Mouse (Mus musculus): ENCODE measurements around the gene Ap2a2.
A peak's percentile ranks its signal among the peaks of the same experiment; 100 is the strongest.
"Not testable (repeated sequence)": the region's sequence is repeated elsewhere in the genome, so short reads cannot be mapped to it uniquely, and the experiment has no call there.

Ap2a2 gene

DNA sequence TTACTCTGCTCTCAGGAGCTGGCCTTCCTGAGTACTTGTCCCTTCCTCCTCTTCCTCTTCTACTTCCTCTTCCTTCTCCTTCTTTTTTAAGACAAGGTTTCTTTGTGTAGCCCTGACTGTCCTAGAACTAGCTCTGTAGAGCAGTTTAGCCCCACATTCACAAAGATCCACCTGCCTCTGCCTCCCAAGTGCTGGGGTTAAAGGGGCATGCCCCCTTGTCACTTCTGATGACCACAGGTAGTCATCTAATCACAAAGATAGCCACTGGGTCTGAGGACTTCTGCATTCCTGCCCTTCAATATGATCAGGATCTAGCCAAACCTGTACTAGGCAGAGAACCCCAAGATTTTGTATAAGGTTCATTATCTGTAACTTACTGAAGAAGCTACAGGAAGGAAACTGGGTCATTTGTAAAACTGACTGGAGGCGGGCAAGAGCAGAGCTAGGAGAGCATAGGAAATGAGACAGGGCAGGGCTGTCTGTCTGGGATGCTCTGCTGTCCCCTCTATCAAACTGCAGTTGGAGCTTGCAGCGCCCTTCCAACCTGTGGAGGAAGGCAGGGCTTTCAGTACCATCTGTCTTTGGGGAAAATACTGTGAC lies 2.1 kb upstream of the Ap2a2 start:
- no peak for DNase-seq (ENCODE audit: low read depth)

DNA sequence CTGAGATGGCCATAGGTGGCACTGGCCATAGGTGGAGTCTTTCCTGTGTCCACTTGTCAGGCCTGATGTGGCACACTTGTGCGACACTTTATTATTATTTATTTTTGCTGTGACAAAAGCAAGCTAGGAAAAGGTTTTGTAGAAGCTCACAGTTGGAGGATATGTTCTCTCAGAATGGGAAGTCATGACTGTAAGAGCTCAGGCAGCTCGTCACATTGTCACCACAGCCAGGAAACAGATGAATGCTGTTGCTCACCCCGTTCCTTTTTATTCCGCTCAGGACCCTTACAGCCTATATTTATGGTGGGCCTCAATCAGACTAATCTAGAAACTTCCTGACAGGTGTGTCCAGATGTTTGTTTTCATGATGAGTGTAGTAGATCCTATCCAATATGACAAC lies 1.5 kb upstream of the Ap2a2 start:
- DNase-seq (ENCODE audit: low read depth) = no peak

DNA sequence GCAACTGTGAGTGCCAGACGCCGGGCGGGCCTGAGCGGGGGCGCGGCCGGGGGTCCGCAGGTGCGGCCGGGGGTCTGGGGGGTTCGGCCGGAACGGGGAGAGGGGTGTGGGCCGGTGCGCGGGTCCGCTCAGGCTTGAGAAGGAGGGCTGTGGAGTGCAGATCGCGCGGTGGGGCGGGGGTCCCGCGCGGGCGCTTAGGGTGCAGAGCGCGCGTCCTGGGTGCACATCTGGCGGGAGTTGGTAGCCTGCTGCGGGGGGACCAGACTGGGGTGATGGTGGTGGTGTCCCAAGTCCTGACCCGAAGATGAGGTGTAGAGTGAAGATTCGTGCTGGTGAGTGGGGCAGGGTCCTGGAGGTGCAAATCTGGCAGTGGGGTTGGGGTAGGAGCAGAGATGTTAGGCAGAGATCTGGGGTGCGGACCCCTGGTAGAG lies 463 bp downstream of the Ap2a2 start:
- DNase-seq (ENCODE audit: low read depth) = no peak

DNA sequence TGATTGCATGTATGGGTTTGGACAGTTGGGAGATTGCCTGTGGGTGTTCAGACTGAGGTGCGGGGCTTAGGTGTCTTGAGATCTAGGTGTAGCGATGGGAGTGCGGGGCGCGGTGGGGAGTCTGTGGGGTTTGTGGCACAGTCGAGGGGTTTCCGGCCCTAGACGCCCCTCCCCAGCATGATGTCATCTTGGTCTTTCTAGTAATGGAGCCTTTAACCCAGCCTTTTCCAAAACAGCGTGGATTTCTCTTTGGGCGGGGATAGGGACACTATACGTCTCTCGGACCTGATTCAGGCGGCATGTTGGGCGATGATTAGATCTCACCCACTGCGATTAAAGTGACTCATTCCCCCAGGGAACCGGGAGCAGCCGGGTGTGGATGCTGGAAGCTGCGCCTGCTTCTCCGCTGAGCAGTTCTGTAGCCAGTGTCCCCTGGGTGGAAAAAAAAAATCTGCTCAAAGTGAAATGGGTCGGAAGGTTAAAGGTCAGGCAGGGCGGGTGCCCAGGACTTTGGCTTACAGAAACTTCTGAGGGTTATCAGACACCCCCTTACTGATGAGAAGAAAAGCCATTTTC lies 967 bp downstream of the Ap2a2 start:
- DNase-seq (ENCODE audit: low read depth) = peak; percentile 77

DNA sequence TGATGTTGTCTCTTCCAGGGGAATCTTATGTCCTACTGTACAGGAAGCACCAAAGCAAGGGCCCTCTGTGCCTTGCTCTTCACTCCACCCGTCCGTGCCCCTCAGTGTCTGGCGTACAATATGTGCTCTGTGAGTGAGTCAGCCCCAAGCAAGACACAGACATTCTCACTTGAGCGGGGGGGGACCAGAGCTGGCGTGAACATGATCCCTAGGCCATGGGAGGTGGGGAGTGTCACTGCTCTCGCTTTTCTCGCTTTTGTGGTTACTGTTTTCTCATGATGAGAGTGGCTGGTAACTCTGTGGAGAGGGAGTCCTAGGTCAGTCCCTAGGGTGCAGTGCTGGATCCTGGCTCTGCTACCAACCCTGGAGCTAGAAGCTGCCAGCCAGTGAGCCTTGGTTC lies 2.6 kb downstream of the Ap2a2 start:
- DNase-seq (ENCODE audit: low read depth) = no peak

DNA sequence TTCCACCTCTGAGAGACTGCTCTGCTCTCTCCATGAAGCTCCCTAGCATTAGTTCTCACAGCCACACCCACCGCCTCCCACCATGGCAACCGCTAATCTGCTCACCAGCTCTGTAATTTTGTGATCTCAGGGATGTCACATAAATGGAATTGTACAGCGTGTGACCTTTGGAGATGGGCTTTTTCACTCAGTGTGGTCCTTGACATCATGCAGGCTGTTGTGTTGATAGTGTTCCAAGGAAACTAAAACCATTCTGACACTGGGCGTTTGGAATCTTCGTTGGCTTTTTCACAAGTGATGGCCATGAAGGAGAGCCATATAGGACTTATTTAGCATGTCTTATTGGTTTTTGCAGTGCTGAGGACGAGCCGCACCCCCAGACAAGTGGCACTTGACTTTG lies 4.6 kb downstream of the Ap2a2 start:
- DNase-seq (ENCODE audit: low read depth) = no peak

DNA sequence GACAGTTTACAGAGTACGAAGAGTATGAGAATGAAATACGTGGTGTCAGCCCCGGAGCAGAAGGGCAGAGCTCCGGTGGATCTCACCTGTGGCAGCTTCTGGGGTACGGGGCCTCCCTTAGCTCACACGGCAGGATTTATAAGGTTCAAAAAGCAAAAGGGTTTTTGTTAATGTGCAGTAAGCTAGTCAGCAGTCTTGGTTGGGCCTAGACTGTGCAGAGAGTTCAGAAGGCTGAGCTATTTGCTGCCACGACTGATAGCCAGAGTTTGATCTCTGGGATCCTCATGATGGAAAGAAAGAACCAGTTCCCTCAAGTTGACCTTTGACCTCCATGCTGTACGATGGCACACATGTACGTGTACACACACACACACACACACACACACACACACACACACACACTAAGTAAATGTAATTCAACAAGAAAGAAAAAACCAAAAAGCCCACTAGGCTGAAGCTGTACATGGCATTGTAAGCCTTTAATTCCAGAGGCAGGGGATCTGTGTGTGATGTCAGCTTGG lies 7.4 kb downstream of the Ap2a2 start:
- no peak for DNase-seq (ENCODE audit: low read depth)

DNA sequence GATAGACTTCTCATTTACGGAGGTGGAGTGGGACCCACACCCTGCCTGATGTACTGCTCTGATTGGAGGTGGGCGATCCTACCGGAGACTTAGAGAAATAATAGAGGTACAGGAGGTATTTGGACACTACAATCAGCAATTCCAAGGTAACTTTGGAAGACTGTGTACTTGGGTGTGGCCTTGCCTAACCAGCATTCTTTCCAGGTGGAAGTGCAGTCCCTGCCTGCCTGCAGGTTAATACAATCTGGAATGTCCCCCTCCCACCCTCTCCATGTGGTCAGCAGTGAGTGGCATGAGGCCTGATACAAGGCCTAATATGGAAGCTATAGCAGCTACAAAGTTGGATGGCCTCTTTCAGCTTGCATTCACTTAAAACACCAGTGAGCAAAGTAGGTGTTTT lies 7.9 kb downstream of the Ap2a2 start:
- no peak for DNase-seq (ENCODE audit: low read depth)

DNA sequence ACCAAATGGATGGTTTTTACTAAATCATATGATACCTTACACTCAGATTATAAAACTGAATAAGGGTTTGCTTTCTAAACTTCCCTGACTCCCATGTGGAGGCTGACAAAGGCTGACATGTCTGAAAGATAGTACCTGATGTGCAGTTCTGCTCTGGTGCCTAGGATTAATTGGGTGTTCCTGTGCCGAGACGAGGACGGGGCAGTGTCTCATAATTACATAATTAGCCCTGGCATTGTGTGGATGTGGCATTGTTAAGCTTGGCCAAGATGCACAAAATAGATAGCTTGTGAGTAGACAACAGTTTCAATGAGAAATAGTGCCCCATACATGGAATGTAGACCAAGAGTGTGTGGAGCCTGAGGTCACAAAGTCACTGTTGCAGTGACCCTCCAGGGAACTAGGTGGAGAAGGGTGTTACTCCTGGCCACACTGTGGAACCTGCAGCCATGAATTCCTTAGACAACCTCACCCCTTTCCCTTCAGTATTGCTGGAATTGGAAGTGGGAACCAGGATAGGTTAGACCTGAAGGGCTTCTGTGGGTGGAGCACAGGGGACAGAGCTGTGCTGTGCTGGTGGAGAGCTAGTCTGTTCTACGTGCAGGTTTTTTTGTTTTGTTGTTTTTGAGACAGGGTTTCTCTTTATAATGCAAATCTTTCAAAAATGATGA lies 8.8 kb downstream of the Ap2a2 start:
- no peak for DNase-seq (ENCODE audit: low read depth)

DNA sequence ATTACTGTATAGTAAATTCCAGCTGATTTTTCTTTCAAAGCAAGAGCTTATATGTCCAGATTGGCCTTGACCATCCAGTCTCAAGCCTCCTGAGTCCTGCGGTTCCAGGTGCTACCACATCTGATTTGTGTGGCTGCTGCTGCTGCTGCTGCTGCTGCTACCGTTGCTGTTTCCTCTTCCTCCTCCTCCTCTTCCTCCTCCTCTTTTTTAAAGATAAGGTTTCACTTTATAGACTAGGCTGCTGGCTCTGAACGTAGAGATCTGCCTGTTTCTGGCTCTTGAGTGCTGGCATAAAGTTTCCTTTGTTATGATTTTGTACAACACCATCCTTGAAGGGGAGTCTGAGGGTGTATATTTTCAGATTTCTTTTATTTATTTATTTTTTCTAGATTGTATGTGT lies 12.1 kb downstream of the Ap2a2 start:
- peak; percentile 39 for DNase-seq (ENCODE audit: low read depth)

DNA sequence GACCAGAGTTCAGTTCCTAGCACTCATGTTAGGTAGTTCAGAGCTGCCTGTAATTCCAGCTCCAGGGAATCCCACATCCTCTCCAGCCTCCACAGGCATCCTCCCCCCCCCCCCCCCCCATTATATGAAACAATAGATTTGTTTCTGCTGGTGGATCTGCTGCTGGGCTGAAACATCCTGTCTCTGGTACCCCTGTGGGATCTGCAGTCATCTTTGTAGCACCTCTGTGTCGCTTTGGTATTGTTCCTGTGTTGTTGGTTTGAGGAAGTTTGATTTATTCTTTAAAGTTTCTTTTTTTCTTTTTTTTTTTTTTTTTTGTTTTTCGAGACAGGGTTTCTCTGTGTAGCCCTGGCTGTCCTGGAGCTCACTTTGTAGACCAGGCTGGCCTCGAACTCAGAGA lies 13.5 kb downstream of the Ap2a2 start:
- peak; percentile 58 for DNase-seq (ENCODE audit: low read depth)

DNA sequence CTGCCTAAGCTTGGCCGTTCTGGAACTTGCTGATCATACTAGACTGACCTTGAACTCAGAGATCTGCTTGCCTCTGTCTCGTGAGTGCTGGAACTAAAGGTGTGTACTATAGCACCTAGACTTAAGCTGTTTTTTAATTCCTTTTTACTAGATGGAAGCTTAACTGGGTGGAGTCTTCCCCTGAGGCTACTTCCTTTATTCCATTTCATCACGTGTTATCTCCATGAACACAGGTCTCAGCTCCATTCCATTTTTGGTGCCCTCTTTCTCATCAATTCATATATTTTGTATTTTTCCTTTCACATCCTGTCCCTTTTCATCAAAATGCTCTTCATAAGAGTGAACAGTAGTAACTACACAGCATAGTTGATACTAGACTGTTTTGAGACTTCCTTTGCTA lies 15.8 kb downstream of the Ap2a2 start:
- DNase-seq (ENCODE audit: low read depth) = no peak

DNA sequence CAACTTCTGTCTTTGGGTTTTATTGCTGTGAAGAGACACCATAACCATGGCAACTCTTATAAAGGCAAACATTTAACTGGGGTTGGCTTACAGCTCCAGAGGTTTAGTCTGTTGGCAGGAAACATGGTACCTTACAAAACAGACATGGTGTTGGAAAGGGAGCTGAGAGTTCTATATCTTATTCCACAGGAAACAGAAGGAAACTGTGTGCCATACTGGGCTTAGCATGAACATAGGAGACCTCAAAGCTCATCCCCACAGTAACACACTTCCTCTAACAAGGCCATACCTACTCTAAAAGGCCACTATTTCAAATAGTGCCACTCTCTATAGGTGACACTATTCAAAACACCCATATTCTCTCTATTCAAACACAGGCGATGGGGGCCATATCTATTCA lies 16.5 kb downstream of the Ap2a2 start:
- DNase-seq (ENCODE audit: low read depth) = peak; percentile 39

DNA sequence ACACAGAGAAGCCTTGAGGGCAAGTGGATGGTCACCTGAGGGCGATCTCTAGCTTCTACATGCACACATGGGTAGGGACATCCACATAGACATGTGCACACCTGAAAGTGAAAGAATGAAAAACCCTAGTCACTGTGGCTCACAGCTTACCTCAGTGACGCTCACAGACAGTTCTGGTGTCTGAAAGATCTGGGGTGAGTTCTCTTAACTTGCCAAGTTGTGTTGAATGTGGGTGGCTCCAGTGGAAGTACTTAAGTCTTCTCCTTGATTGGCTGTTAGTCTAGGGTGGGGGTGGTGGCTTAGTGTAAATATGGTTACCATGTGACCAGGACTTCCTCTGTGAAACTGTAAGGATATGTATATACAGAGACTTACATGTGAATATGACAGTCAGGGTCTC lies 17.0 kb downstream of the Ap2a2 start:
- DNase-seq (ENCODE audit: low read depth) = peak; percentile 85

DNA sequence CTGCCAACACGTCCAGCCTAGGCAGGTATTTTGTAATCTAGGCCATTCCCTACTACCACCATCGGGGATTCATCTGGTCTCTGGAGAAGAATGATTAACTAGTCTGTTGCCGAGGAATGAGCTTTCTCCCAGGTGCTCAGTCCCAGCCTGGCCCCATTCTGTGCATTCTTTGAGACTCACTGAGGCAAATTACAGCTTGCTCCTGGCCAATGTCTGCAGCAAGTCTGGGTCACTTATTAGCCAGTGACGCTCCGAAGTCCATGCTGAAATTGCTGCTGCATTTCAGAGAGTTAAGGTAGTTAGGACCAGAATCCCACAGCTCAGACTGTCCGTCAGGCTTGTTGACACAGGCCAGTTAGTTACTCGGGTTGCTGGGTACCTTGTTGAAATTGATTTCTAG lies 19.4 kb downstream of the Ap2a2 start:
- DNase-seq (ENCODE audit: low read depth) = no peak

DNA sequence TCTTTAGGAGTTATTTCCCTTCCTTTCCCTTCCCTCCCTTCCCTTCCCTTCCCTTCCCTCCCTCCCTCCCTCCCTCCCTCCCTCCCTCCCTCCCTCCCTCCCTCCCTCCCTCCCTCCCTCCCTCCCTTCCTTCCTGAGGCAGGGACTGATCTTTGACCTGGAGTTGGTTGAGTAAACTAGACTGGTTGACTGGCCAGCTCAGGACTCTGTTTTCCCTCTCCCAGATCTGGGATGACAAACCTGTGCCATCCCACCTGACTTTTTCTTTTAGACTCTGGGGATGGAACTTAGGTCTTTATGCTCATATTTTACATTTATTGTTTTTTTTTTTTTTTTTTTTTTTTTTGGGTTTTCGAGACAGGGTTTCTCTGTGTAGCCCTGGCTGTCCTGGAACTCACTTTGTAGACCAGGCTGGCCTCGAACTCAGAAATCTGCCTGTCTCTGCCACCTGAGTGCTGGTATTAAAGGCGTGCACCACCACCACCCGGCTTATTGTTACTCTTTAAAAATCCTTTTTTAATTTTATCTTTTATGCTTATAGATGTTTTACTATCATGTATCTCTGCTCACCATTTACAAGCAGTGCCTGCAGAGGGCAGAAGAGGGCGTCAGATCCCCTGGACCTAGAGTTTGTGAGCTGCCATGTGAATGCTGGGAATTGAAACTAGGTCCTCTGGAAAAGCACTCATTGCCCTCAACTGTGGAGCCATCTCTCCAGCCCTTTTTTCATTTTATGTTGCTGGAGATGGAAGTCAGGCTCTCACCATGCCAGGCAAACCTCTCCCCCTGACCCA lies 22.3 kb downstream of the Ap2a2 start:
- no peak for DNase-seq (ENCODE audit: low read depth)

DNA sequence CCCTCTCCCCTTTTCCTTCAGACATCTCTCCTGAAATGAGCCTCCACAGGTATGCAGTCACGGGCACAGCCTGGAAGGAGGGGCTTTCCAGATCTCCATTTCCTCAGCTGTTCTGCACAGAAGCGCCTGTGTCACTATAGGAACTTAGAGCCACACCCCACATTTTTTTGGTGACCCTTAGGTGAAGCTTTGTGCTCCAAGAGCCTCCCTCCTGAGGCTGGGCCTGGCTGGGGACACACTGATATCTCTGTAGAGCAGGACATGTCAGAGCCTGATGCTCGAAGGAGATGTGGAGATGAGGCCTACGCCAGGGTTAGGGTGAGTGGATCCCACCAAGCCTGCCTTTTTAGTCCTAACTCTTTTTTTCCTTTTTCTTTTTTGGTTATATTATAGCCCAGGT lies 23.3 kb downstream of the Ap2a2 start:
- no peak for DNase-seq (ENCODE audit: low read depth)

DNA sequence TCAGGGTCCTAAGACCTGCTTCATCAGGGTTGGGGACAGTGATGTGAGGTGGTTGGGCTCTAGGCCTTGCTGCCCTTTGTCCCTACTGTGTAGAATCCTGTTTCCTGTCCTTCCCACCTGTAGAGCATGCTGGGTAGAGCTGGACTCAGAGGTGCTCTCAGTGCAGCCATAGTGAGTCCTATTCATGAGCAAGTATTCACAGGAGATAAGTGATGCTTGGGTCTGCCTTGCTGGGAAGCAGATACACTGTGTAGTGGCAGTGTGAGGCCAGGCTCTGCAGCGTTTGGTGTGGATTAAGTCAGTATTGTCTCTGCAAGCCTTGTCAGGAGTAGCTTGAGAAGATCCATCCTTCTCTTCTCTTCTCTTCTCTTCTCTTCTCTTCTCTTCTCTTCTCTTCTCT lies 23.9 kb downstream of the Ap2a2 start:
- no peak for DNase-seq (ENCODE audit: low read depth)

DNA sequence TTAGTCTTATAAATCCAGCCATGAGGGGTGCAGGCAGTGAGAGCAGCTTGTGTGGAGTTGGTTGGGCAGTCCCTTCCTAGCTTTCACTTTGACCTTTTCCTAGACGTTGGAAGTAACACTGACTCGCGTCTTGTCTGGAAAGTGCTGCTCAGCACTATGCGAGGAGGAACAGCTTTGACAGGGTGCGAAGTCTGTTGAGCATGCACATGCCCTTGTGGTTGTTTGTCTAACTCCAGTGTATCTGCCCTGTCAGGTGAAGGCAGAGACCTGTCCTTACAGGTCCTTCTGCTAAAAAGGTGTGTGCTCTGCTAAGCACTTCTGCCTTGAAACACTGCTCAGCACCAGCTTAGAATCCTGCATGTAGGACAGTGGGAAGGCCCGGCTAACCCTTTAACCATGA lies 26.9 kb downstream of the Ap2a2 start:
- DNase-seq (ENCODE audit: low read depth) = no peak

DNA sequence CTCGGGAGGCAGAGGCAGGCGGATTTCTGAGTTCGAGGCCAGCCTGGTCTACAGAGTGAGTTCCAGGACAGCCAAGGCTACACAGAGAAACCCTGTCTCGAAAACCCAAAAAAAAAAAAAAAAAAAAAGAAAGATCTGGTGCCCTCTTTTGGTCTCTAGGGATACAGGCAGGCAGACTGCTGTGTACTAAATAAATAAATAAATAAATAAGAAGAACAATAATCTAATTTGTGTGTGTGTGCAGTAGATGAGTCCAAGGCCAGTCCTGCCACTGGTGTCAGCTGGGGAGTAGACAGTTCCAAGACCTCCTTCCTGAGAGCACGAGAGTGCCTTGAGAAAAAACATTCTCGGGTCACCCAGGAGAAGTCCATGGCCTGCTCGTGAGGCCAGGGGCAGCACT lies 28.3 kb downstream of the Ap2a2 start:
- not testable (repeated sequence) for DNase-seq (ENCODE audit: low read depth)

DNA sequence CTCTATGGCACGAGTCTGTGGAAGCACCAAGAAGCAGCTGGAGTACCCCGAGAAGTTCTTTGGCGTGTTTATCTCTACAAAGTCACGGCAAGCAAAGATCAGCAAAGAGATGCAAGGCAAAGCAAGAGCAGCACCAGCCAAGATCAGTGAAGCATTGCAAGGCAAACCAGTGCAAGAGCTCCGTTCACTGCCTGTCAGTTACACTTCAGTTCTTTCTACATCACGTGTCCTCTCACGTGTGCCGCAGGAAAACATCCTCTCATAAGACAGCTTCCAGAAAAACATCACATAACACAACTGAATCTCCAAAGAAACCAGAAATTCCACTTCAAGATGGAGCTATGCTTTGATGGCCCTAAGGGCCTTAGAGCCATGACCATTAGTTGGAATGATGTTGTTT lies 29.0 kb downstream of the Ap2a2 start:
- no peak for DNase-seq (ENCODE audit: low read depth)

DNA sequence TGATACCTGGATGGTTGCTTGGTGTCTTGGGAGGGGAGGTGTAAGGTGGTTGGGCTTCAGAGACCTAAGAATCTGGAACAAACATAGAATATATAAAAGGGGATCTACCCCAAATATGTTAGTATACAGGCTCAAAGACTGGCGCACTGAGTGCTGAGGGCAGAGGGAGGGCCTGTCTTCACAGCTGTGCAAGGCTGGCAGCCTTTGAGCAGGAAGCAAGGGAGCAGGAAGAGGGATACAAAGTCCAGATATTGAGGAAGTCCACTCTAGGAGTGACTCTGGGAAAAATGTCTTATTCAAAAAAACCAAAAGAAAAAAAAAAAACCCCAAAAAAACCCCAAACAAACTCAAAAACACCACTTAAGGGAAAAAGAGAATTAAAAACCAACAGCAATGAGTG lies 30.1 kb downstream of the Ap2a2 start:
- DNase-seq (ENCODE audit: low read depth) = no peak

DNA sequence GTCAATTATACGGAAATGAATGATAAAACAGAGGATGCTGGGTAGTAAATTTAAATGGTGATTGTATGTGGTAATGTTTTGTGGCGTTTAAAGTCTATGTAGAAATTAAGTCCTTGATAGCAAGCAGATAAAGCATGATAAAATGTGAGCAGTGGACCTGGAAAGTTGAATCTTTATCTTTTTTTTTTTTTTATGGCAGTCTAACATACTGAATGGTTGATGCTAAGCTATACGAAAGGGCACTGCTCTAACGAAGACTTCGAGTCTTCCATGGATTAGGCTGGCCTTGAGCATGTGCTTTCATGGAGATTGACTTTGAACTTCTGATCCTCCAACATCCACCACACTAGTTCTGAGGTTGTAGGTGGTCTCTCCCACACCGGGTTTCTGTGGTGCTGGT lies 31.1 kb downstream of the Ap2a2 start:
- DNase-seq (ENCODE audit: low read depth) = no peak

Data from naive thymus-derived CD4-positive, alpha-beta T cell, adult 2 months (primary cell).